Mouse (Mus musculus) ovary, adult 2 months (tissue): ENCODE measurements around the gene Bmp3. TPM values are rescaled to one million over a fixed set of nuclear protein-coding genes. Genes with fewer than 3 reads are reported as not detected.

ENCODE experiments used
- polyA plus RNA-seq: library from polyadenylated mRNA; depleted of rRNA; stranded (reverse); fragments of >200 nt; gene quantifications from 2 replicates; pipeline ENCODE4 v1.2.3, GENCODE M21; 2012; rRNA removed

Gene Bmp3
- polyA plus RNA-seq: 28.1 and 31.4 TPM in 2 replicates

GRCm38 (mm10) chr5:98854264-98854626 is at the start of gene Bmp3:
Gene Bmp3, plus strand, starts transcription at chr5:98854415.

Other genes starting within 250 kb of the Bmp3 start
- gene Prkg2, start 182.9 kb downstream of the Bmp3 start, polyA plus RNA-seq: 0.47 and 0.55 TPM in 2 replicates